Mouse (Mus musculus) forebrain, embryonic 15.5 days (tissue): ENCODE results near the gene Hoxc4. TPM values are rescaled to one million over a fixed set of nuclear protein-coding genes. Genes with fewer than 3 reads are reported as not detected.

Experiments
- ATAC-seq: fragments of 200-750 bp; cut with Nextera tagmentation; replicated peaks from 2 replicates; pipeline ENCODE4 v1.8.0; 2017; ENCODE audit warnings: mild to moderate bottlenecking, moderate TSS enrichment, moderate library complexity
- H3K27ac ChIP-seq: fragments of 300-500 bp; sonication (generic); replicated peaks from 2 replicates; pipeline ENCODE4 v1.5.1; 2015; ENCODE audit warnings: mild to moderate bottlenecking, inconsistent platforms
- H3K27me3 ChIP-seq: fragments of 300-500 bp; sonication (generic); 2 replicates; pipeline ENCODE4 v1.6.1; 2015; ENCODE audit warnings: inconsistent platforms
- H3K36me3 ChIP-seq: fragments of 300-500 bp; sonication (generic); 2 replicates; pipeline ENCODE4 v1.6.1; 2015; ENCODE audit warnings: mild to moderate bottlenecking, inconsistent platforms
- H3K4me1 ChIP-seq: fragments of 300-500 bp; sonication (generic); 2 replicates; pipeline ENCODE4 v1.6.1; 2015; ENCODE audit warnings: inconsistent platforms
- H3K4me2 ChIP-seq: fragments of 300-500 bp; sonication (generic); replicated peaks from 2 replicates; pipeline ENCODE4 v1.6.1; 2015; ENCODE audit warnings: mild to moderate bottlenecking, inconsistent platforms
- H3K4me3 ChIP-seq: fragments of 300-500 bp; sonication (generic); 2 replicates; pipeline ENCODE4 v1.5.1; 2015; ENCODE audit warnings: mild to moderate bottlenecking, inconsistent platforms
- H3K9ac ChIP-seq: fragments of 300-500 bp; sonication (generic); replicated peaks from 2 replicates; pipeline ENCODE4 v1.6.1; 2015; ENCODE audit warnings: mild to moderate bottlenecking, inconsistent platforms
- H3K9me3 ChIP-seq: fragments of 300-500 bp; sonication (generic); 2 replicates; pipeline ENCODE4 v1.6.1; 2016; ENCODE audit warnings: inconsistent platforms
- WGBS: fragments of 180-500 bp; shearing (Covaris S2); methylation state at CpG from one replicate; pipeline ENCODE4 v1.1.7; 2015; ENCODE audit warnings: mixed read lengths; 5-methylcytosine and 5-hydroxymethylcytosine counted together
- microRNA counts: library from miRNA; unstranded; fragments of <30 nt; microRNA quantifications from one replicate; lab custom pipeline; 2016
- microRNA-seq: library from miRNA; unstranded; fragments of <30 nt; microRNA quantifications from one replicate; pipeline ENCODE4, GENCODE M21; 2016
- polyA plus RNA-seq: library from polyadenylated mRNA; unstranded; fragments of >200 nt; fragmentation: Nextera tagmentation; extraction: Ambion mirVana; gene quantifications from 2 replicates; pipeline ENCODE4 v1.2.1, GENCODE M21; 2015

The Hoxc4 gene
- polyA plus RNA-seq, 1 experiment from 2014 or later = not detected

- Histone ChIP-seq H3K27ac (no peak overlapping the region), H3K4me1 (peaks cover 20% of the 10 kb centered on the region), H3K4me3 (peak overlapping the region; percentile 34), H3K27me3 (peaks cover 91% of the 10 kb centered on the region), H3K36me3 (no peaks in the 10 kb centered on the region), H3K4me2 (peak overlapping the region; percentile 51), H3K9ac (peak overlapping the region; percentile 25), H3K9me3 (no peaks in the 10 kb centered on the region)
- WGBS = under 1% methylated on average over 61 of the region's 61 CpGs
- ATAC-seq = no peak; the same call in 1 of the 2 replicates
Observed at GRCm38 (mm10) chr15:103085831-103086671, 67.3 kb downstream of the Hoxc4 start.

MicroRNAs encoded within 50 kb of the gene (microRNA counts, 519-probe panel; counts per million panel counts)
- microRNA mmu-miR-615-3p (lab: Ali Mortazavi, UCI) (not detected), microRNA mmu-miR-615-5p (lab: Ali Mortazavi, UCI) (not detected)

Small RNAs within 50 kb of the gene (microRNA-seq; reads per million reads assigned to microRNA genes)
- gene Mir196a-2 = 0.88 reads per million
- 11.6 reads per million, percentile 27 among the genes with 10 or more reads in this experiment for gene Mir615

Other genes starting within 250 kb of the Hoxc4 start
- gene Hoxc13, start 97.8 kb upstream of the Hoxc4 start, polyA plus RNA-seq = not detected in 2 replicates
- gene Hoxc12, start 82.2 kb upstream of the Hoxc4 start, polyA plus RNA-seq = not detected in 2 replicates
- not detected in 2 replicates for gene Hoxc11, start 64.5 kb upstream of the Hoxc4 start, polyA plus RNA-seq
- gene Hoxc10, start 52.1 kb upstream of the Hoxc4 start, polyA plus RNA-seq = not detected in 2 replicates
- gene Hoxc5, start 51.5 kb upstream of the Hoxc4 start, polyA plus RNA-seq = not detected in 2 replicates
- gene Hoxc9, start 42.5 kb upstream of the Hoxc4 start, polyA plus RNA-seq = not detected in 2 replicates
- gene Hoxc8, start 28.3 kb upstream of the Hoxc4 start, polyA plus RNA-seq = not detected in 2 replicates
- not detected in 2 replicates for gene Hoxc6, start 20.7 kb upstream of the Hoxc4 start, polyA plus RNA-seq
- 24.7 and 26.8 TPM in 2 replicates for gene Smug1, start 148.2 kb downstream of the Hoxc4 start, polyA plus RNA-seq
- gene Cbx5, start 220.9 kb downstream of the Hoxc4 start, polyA plus RNA-seq = 134 and 139 TPM in 2 replicates
- gene Hnrnpa1, start 221.5 kb downstream of the Hoxc4 start, polyA plus RNA-seq = 995 and 1,028 TPM in 2 replicates
- 0.38 and 0.63 TPM in 2 replicates for gene Nfe2, start 239.5 kb downstream of the Hoxc4 start, polyA plus RNA-seq